Mouse (Mus musculus): ENCODE data around the gene Ankrd23. TPM values are rescaled to one million over a fixed set of nuclear protein-coding genes. Genes with fewer than 3 reads are reported as not detected.

Gene Ankrd23
- polyA plus RNA-seq, 1 experiment from 2014 or later = 15.9 TPM

GRCm38 (mm10) chr1:36550075-36550863 lies 13.6 kb upstream of the Ankrd23 start:
- no peaks in the 10 kb centered on the region for H3K9me3 ChIP-seq
- ATAC-seq (ENCODE audit: borderline replicate concordance, extremely low read depth, low FRiP score, low TSS enrichment) = no peak
- no peak overlapping the region for H3K4me3 ChIP-seq
- H3K27me3 ChIP-seq = no peaks in the 10 kb centered on the region
- WGBS = 72% methylated on average over 20 of the region's 20 CpGs
- H3K4me1 ChIP-seq = peaks cover 62% of the 10 kb centered on the region
- no peak overlapping the region for H3K27ac ChIP-seq
- no peak overlapping the region for H3K4me2 ChIP-seq
- H3K36me3 ChIP-seq = peaks cover 55% of the 10 kb centered on the region
- no peak overlapping the region for H3K9ac ChIP-seq

DNA sequence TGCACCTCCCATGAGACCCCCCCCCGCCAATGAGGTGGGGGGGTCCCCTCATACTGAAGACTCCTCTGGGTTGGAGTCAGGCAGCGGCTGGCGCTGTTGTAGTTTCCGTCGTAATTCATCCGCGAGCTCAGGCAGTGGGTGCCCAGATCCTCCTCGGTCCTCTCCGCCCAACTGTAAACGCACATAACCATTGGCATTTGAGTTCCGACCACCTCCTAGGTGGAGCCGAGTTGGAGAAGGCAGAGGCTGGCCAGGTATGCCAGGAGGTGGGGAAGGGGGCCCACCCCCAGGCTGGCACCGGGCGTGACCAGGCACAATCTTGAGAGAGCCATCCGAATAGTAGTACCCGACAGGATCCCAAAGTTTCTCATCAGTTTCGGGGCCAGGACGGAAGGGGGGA lies 12.8 kb upstream of the Ankrd23 start:
- no peak overlapping the region for H3K4me3 ChIP-seq
- H3K9me3 ChIP-seq = no peaks in the 10 kb centered on the region
- H3K4me1 ChIP-seq = peaks cover 54% of the 10 kb centered on the region
- ATAC-seq (ENCODE audit: borderline replicate concordance, extremely low read depth, low FRiP score, low TSS enrichment) = no peak
- no peaks in the 10 kb centered on the region for H3K27me3 ChIP-seq
- no peak overlapping the region for H3K4me2 ChIP-seq
- no peak overlapping the region for H3K9ac ChIP-seq
- peak overlapping the region; percentile 41; the same call in 1 of the 2 replicates for H3K27ac ChIP-seq
- H3K36me3 ChIP-seq = peaks cover 55% of the 10 kb centered on the region
- WGBS = 71% methylated on average over 18 of the region's 18 CpGs

- H3K4me3 ChIP-seq = no peak overlapping the region
- 29% methylated on average over 8 of the region's 8 CpGs for WGBS
- no peak overlapping the region for H3K4me2 ChIP-seq
- no peak for ATAC-seq (ENCODE audit: borderline replicate concordance, extremely low read depth, low FRiP score, low TSS enrichment)
- peaks cover 49% of the 10 kb centered on the region for H3K36me3 ChIP-seq
- H3K9me3 ChIP-seq = no peaks in the 10 kb centered on the region
- H3K9ac ChIP-seq = no peak overlapping the region
- H3K4me1 ChIP-seq = peaks cover 47% of the 10 kb centered on the region
- H3K27ac ChIP-seq = peak overlapping the region; percentile 41; the same call in 1 of the 2 replicates
- no peaks in the 10 kb centered on the region for H3K27me3 ChIP-seq
These were observed 12.1 kb upstream of the Ankrd23 start for GRCm38 (mm10) chr1:36548771-36549170.

- Histone ChIP-seq H3K4me2 (no peak overlapping the region), H3K4me1 (peaks cover 47% of the 10 kb centered on the region), H3K36me3 (peaks cover 43% of the 10 kb centered on the region), H3K27ac (peak overlapping the region; percentile 78), H3K9ac (no peak overlapping the region), H3K9me3 (no peaks in the 10 kb centered on the region), H3K27me3 (no peaks in the 10 kb centered on the region), H3K4me3 (no peak overlapping the region)
- ATAC-seq (ENCODE audit: borderline replicate concordance, extremely low read depth, low FRiP score, low TSS enrichment) = no peak
- 24% methylated on average over 9 of the region's 9 CpGs for WGBS
These were observed 11.4 kb upstream of the Ankrd23 start for GRCm38 (mm10) chr1:36547981-36548598.

- WGBS = under 1% methylated on average over 43 of the region's 43 CpGs
- ATAC-seq (ENCODE audit: borderline replicate concordance, extremely low read depth, low FRiP score, low TSS enrichment) = peak; percentile 98
These were observed 10.3 kb upstream of the Ankrd23 start, which contains the start of gene Ankrd39 for GRCm38 (mm10) chr1:36546888-36547471. Gene Ankrd39, minus strand, starts transcription at chr1:36547445.

DNA sequence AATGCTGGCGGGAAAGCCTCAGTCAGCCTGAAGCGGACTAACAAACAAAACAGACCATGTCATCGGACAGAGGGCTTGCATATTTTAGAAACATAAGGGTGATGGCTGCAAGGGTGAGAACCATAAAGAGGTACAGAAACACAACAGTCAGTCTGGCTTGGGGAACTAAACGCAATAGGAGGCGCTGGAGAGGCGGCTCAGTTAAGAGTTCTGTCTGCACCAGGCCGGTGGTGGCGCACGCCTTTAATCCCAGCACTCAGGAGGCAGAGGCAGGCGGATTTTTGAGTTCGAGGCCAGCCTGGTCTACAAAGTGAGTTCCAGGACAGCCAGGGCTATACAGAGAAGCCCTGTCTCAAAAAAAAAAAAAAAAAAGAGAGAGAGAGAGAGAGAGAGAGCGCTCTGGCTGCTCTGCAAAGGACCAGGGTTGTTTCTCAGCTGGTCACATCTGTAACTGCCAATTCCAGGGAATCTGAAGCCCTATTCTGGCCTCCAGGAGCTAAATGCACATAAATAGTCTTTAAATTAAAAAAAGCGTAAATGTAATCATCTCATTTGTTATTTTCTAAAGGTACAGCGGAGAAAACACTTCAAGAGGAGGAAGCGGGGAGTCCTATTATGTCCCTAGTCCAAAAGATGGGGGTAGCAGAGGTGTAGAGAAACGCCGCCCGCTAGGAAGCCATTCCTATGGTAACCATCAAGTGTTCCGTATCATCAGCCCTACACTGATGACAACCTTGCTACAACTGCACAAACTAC lies 9.3 kb upstream of the Ankrd23 start:
- H3K36me3 ChIP-seq = peaks cover 31% of the 10 kb centered on the region
- H3K9ac ChIP-seq = peak overlapping the region; percentile 65
- no peak for ATAC-seq (ENCODE audit: borderline replicate concordance, extremely low read depth, low FRiP score, low TSS enrichment)
- peak overlapping the region; percentile 71 for H3K4me2 ChIP-seq
- peaks cover 43% of the 10 kb centered on the region for H3K4me1 ChIP-seq
- H3K9me3 ChIP-seq = no peaks in the 10 kb centered on the region
- WGBS = 67% methylated on average over 19 of the region's 19 CpGs
- H3K27me3 ChIP-seq = no peaks in the 10 kb centered on the region
- no peak overlapping the region for H3K27ac ChIP-seq
- H3K4me3 ChIP-seq = peak overlapping the region; percentile 72

More at GRCm38 (mm10) chr1:36546888-36547471, 10.3 kb upstream of the Ankrd23 start, which contains the start of gene Ankrd39:
- H3K36me3 ChIP-seq = peaks cover 32% of the 10 kb centered on the region
- no peaks in the 10 kb centered on the region for H3K27me3 ChIP-seq
- H3K27ac ChIP-seq = peak within 1 kb of the TSS; percentile 78
- peak within 1 kb of the TSS; percentile 72 for H3K4me3 ChIP-seq
- H3K4me2 ChIP-seq = peak within 1 kb of the TSS; percentile 71
- peaks cover 47% of the 10 kb centered on the region for H3K4me1 ChIP-seq
- peak within 1 kb of the TSS; percentile 65 for H3K9ac ChIP-seq
- H3K9me3 ChIP-seq = no peaks in the 10 kb centered on the region

DNA sequence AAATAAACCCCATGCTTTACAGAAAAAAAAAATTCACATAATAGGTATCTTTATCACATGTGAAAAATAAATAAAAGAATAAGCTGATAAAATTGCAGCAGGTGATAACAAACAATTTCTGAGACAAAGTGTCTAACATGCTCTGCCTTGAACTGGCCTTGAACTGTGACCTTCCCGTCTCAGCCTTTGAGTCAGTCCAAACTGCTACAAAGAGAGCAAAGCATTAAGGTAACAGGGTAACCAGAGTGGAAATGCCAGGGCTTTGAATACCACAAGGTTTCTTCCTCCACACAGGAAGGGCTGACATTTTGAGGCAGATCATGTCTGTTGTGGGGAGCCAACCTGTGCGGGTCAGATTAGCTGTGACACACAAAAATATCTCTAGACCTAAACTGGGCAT lies 8.7 kb upstream of the Ankrd23 start:
- Histone ChIP-seq H3K27ac (no peak overlapping the region), H3K9me3 (no peaks in the 10 kb centered on the region), H3K4me1 (peaks cover 36% of the 10 kb centered on the region), H3K4me2 (no peak overlapping the region), H3K36me3 (peaks cover 29% of the 10 kb centered on the region), H3K9ac (no peak overlapping the region), H3K4me3 (no peak overlapping the region), H3K27me3 (no peaks in the 10 kb centered on the region)
- 78% methylated on average over 2 of the region's 2 CpGs for WGBS
- ATAC-seq (ENCODE audit: borderline replicate concordance, extremely low read depth, low FRiP score, low TSS enrichment) = no peak

DNA sequence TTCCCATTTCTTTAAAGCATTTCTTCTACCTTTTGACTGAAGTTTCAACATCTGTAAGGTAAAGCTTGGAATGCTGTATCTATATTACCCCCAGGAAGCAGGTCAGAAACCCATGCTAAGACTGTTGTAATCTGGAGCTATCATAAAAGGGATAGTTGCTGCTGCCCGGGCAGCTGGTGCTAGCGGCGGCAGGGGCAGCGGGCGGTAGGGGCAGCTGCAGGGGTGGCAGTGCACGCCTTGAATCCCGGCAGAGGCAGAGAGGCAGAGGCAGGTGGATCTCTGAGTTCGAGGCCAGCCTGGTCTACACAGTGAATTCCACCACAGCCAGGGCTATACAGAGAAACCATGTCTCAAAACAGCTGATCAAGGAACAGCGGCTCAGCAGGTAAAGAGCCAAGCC lies 6.2 kb upstream of the Ankrd23 start:
- Histone ChIP-seq H3K27ac (no peak overlapping the region), H3K36me3 (peaks cover 31% of the 10 kb centered on the region)

DNA sequence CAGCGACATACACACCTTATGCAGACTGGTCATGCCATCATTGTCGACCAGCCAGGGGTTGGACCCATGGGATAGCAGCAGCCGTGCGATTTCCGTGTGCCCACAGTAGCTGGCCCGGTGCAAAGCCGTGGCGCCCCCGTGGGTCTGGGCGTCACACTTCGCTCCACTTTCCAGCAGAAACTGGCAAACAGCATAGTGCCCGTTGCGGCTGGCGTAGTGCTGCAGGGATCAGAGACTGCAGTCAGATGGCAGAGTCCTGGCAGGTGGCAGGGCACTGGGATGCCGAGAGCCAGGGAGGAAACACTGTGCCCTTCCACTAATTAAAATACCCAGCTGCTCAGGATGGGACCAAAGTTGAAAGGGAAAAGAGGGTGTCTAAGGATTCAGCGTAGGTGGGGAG lies 5.2 kb upstream of the Ankrd23 start:
- Histone ChIP-seq H3K36me3 (peaks cover 31% of the 10 kb centered on the region), H3K4me2 (no peak overlapping the region), H3K9me3 (no peaks in the 10 kb centered on the region), H3K4me1 (peaks cover 8% of the 10 kb centered on the region), H3K27me3 (no peaks in the 10 kb centered on the region), H3K27ac (no peak overlapping the region), H3K9ac (no peak overlapping the region), H3K4me3 (no peak overlapping the region)
- WGBS = 95% methylated on average over 16 of the region's 16 CpGs
- ATAC-seq (ENCODE audit: borderline replicate concordance, extremely low read depth, low FRiP score, low TSS enrichment) = no peak

More for the DNA sequence above, 6.2 kb upstream of the Ankrd23 start:
- Histone ChIP-seq H3K9ac (no peak overlapping the region), H3K4me3 (no peak overlapping the region), H3K27me3 (no peaks in the 10 kb centered on the region), H3K9me3 (no peaks in the 10 kb centered on the region), H3K4me2 (no peak overlapping the region), H3K4me1 (peaks cover 15% of the 10 kb centered on the region)
- WGBS = 94% methylated on average over 9 of the region's 9 CpGs
- no peak for ATAC-seq (ENCODE audit: borderline replicate concordance, extremely low read depth, low FRiP score, low TSS enrichment)

DNA sequence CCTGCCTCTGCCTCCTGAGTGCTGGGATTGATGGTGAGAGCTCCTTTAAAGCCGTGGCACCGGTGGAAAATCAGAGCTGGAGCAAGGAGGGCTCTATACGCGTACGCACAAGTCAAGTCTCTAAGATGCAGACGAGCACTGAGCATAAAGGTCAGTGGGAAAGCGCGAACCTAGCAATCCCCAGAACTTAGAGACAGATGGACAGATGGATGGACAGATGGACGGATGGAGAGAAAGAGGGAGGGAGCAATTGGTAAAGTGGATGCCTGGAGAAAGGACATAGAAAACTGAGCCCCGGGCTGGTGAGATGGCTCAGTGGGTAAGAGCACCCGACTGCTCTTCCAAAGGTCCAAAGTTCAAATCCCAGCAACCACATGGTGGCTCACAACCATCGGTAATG lies 4.1 kb upstream of the Ankrd23 start:
- no peak overlapping the region for H3K27ac ChIP-seq
- ATAC-seq (ENCODE audit: borderline replicate concordance, extremely low read depth, low FRiP score, low TSS enrichment) = no peak
- H3K27me3 ChIP-seq = no peaks in the 10 kb centered on the region
- no peaks in the 10 kb centered on the region for H3K9me3 ChIP-seq
- H3K4me3 ChIP-seq = no peak overlapping the region
- H3K4me1 ChIP-seq = no peaks in the 10 kb centered on the region; the same call in 1 of the 2 replicates
- 95% methylated on average over 12 of the region's 12 CpGs for WGBS
- no peak overlapping the region for H3K9ac ChIP-seq
- no peak overlapping the region for H3K4me2 ChIP-seq
- peaks cover 31% of the 10 kb centered on the region for H3K36me3 ChIP-seq

- ATAC-seq (ENCODE audit: borderline replicate concordance, extremely low read depth, low FRiP score, low TSS enrichment) = no peak
- no peak overlapping the region for H3K9ac ChIP-seq
- no peaks in the 10 kb centered on the region for H3K27me3 ChIP-seq
- WGBS = 86% methylated on average over 11 of the region's 11 CpGs
- H3K4me1 ChIP-seq = no peaks in the 10 kb centered on the region
- no peak overlapping the region for H3K4me2 ChIP-seq
- H3K4me3 ChIP-seq = no peak overlapping the region
- no peak overlapping the region for H3K27ac ChIP-seq
- no peaks in the 10 kb centered on the region for H3K9me3 ChIP-seq
- peaks cover 31% of the 10 kb centered on the region for H3K36me3 ChIP-seq
These were observed 3.4 kb upstream of the Ankrd23 start for GRCm38 (mm10) chr1:36540132-36540531.

Data from lung, embryonic 15.5 days (tissue).